Mouse (Mus musculus): ENCODE results near the gene Tspan32.

DNA sequence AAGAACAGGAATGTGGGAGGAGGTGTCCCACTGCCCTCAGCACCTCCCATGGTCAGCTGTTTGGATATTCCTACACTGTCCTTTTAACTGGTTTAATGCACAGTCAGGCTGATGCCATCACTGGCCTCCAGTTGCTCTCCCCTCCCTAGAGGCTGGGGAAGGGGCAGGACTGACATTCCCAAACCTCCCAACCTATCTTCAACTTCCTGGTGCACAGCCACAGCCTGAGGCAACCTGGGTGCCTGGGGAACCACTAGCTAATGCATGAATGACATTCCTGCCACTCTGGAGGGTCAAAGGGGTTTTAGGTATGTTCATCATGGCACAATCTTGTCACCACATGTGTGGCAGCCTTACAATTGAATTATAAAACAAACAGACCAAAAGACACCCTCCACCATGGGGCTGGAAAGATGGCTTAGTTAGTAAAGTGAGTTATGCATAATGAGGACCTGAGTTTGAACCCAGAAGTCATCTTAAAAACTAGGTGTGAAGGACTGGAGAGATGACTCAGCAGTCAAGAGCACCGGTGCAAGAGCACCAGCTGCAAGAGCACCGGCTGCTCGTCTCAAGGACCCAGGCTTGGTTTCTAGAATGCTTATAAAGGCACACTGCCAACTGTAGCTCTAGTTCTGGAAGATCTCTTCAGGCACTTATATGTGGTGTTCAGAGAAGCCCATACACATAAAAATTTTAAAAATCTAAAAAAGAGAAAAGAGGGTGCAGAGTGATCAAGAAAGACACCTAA is 7.3 kb upstream of the Tspan32 start:
- no peak for TF ChIP-seq CTCF (IDR thresholded peaks at IDR 0.05; ENCODE audit: borderline replicate concordance, insufficient read depth, low read depth, low read length)
- no peak for TF ChIP-seq POLR2A (IDR thresholded peaks at IDR 0.05; ENCODE audit: borderline replicate concordance, insufficient read depth, low read length)
